Mouse (Mus musculus): Measurements from ENCODE around the gene Nck2. TPM values are rescaled to one million over a fixed set of nuclear protein-coding genes. Genes with fewer than 3 reads are reported as not detected.
"Not testable (repeated sequence)": the region's sequence is repeated elsewhere in the genome, so short reads cannot be mapped to it uniquely, and the experiment has no call there.

Gene Nck2
- total RNA-seq, 2 experiments from 2014 or later, result 11.9 to 23.3 TPM

DNA sequence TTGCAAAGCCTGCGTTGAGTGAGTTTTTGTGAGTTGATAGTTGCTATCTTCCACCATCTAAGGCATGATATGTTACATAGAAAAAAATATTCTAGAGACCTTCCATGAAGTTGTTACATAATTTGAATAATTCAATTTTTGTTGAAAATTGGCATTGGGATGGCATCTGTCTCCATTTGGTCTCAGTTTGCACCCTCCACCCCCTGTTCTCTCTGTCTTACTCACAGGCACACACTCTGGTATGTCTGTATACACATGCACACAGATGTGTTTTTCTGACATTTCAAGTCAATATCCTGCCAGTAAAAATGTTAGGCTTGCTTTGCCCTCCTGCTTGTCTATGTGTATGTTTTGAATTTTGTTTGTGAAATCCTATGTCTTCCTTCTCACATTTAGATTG, 84.7 kb downstream of the Nck2 start:
- no peak for ATAC-seq (replicated peaks; ENCODE audit: poor library complexity, severe bottlenecking)

DNA sequence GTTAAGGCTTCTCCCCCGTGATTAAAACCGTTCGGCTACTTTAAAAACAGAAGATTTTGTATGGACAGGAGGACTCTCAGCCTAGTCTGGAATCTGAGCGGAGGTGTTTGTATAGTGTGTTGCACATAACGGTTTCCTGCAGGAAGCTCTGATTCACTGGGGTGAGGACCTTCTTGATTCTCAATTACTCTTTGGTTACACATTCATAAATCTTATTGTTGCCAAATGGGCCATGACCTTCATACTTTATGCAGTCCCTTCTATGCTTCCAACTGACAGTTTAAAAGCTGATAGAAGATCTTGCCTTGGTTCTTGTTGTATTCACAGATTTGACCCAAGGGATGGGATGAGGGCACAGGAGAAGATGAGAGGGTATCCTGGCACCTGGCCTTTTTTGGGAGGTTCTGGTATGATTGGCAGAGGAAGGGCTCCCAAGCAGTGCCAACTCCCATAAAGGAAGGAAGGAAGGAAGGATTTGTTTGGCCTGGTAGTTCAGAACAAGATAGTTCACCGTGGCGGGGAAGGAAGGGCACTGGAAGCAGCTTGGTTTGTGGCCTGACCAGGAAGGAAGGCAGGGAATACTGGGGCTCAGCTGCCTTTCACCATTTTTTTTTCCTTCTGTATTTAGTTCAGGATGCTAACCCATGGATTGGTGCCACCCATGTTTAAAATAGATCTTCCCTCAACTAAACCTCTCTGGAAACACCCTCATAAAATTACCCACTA, 86.1 kb downstream of the Nck2 start:
- ATAC-seq (replicated peaks; ENCODE audit: poor library complexity, severe bottlenecking), result no peak

DNA sequence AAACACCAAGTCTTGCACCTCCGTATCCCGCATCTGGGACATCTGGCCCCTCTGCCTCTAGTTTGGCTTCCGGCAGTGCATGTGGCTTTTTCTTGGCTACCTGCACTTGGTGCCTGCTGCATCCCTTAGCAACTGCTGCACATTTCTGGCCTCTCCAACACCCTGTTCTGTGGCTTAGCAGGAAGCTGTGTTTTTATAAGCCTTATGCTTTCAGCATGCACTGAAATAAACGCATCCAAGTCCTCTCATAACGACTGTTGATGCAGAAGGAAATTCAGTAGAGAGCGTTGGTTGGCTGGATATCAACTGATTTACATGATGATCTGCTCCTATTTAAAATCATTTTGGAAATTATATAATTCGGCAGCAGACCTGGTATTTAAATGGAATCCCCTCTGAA, 86.9 kb downstream of the Nck2 start:
- ATAC-seq (replicated peaks; ENCODE audit: poor library complexity, severe bottlenecking), result no peak

DNA sequence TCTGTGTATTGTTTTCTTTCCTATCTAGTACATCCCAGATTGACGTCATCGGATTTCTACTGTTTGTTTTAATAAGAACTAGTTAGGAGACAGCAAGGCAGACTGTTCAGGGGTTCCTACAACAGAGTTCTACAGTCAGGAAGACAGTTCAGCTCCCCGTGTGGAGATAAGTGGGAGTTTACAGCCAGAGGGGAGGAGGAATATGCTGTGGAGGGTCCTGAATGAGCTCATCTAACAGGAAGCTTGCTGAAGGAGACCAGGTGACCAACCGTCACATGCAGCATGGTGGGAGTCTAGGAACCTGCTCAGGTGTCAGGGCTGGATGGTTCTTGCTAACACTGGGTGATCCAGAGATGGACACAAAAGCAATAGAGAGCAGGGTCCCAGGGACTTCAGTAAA, 87.9 kb downstream of the Nck2 start:
- ATAC-seq (replicated peaks; ENCODE audit: poor library complexity, severe bottlenecking), result no peak

DNA sequence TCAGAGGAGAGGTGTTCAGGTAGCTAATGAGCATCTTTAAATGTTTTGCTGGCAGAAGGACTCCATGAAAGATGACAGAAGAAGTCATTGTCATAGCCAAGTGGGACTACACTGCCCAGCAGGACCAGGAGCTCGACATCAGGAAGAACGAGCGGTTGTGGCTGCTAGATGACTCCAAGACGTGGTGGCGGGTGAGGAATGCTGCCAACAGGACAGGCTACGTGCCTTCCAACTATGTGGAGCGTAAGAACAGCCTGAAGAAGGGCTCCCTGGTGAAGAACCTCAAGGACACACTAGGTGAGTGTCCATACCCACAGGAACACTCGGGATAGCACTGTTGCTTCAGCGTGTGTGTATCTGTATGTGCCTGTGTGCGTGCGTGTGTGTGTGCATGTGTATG, 89.1 kb downstream of the Nck2 start:
- ATAC-seq (replicated peaks; ENCODE audit: poor library complexity, severe bottlenecking), result not testable (repeated sequence)

DNA sequence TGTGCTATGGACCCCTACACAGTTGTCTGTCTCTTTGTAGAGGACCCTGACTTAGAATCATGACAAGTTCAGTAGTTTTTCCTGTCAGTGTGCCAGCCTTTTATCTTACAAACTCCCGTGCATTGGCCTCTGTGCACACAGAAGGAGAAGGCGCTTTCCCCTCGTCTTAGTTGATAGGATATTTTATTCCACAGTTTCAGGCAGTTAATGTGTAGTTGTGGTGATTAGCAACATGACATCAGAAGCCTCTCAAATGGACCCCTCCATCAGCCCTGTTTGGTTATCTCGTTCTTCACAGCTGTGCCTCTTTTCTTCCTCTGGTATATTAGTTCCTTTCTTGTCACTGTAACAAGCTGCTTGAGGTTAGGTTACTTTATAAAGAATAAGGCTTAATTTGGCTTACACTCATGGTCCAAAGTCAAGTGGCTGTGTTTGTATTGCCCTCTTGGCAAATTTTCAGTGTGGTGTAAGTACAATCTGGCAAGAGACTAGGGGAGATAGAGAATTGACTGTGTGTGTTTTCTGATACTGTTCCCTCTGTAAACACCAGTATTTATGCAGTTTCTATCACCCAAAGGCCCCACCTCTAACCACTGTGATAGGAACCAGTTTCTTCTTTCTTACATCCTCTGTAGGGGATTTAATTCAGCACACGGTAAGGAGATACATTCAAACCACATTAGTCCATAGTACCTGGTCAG, 89.8 kb downstream of the Nck2 start:
- ATAC-seq (replicated peaks; ENCODE audit: poor library complexity, severe bottlenecking), result no peak

DNA sequence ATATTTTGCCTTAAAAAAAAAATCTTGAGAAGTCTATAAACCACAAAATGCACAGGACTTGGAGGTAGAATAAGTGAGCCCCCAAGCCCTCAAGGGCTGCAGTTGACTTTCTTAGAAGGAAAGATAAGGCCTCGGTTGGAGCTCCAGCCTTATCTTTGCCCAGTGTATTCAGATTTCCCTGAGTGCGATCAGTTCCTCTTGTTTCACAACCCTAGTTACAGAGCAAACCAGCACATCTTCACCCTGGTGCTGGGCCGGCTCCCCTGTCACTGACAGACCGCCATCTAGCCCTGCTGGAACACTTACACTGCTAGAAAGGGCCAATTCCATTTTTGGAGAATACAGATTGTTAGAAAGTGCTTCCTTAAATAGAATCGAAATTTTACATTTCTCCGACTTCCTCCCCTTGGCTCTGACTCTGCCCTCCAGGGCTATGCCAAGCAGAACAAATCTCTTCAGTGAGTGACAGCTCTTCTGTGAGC, 91.2 kb downstream of the Nck2 start:
- ATAC-seq (replicated peaks; ENCODE audit: poor library complexity, severe bottlenecking), result peak; percentile 86

DNA sequence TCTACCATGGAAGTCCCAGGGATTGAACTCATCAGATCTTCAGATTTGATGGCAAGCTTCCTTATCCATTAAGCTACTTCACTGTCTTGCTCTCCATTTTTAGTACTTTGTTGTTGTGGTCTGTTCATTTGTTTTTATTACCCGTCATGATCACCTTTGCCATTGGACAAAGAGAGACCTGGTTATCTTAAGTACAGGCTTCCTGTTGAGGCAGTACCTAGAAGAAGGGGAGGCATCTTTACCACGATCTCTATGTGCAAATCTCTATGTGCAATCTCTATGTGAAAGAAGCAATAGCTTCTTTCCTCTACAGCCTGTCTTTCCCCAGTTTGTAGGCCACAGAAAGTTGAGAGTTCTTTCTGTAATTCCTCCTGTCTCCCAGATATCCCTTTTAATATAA, 91.9 kb downstream of the Nck2 start:
- ATAC-seq (replicated peaks; ENCODE audit: poor library complexity, severe bottlenecking), result peak; percentile 30; the same call in 1 of the 2 replicates

DNA sequence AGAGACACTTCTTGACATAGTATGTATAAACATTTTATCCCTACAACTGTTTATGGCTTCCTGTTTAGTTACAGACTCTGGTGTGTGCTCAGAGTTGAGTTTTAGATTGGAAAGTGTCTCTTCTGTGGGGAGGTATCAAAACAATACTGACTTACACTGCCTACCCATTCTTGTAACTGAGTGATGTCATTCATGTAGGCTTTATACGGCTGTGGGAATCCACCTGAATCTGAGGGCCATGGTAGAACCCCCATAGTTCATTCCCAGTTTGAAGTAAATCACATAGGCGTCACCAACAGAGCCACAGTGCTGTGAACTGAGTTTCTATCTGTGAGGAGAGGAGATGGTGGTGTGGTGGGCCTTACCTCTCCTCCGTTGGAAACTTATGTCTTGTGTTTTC, 92.6 kb downstream of the Nck2 start:
- ATAC-seq (replicated peaks; ENCODE audit: poor library complexity, severe bottlenecking), result no peak

DNA sequence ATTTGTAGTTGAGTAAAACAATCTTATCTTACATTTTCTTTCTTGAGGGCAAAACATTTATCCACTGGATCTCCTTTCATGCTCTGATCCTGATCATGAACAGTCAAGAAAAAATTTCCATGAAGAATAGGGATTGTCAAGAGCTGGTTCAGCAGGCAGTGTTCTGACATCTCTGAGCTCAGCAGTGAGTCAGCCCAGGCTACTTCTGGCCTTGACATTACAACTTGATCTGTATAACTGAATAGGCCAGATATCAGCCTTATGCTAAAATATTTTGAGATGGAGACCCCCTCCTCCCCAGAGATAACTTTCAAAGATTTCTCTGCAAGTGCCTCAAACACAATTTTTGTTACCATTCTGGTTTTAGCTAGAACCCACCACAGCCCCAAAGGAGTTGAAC, 93.1 kb downstream of the Nck2 start:
- ATAC-seq (replicated peaks; ENCODE audit: poor library complexity, severe bottlenecking), result no peak

DNA sequence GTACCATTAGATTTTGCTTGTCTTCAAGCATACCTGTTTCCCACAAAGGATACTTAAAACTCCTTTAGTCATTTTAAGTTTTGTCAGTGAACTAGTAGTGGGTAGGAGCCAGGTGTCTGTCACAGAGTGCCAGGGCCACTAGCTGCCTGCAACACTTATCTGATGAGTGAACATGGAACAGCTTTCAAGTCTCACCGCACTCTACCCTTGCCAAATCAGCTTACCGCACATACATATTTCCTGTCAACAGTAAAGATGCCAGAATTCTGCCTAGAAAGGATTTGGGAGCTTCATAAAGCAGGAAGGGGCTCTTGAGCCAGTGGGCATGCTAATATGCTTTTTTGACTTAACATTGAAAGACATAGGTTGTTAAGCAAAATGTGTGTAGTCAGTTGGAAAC, 94.3 kb downstream of the Nck2 start:
- ATAC-seq (replicated peaks; ENCODE audit: poor library complexity, severe bottlenecking), result no peak

DNA sequence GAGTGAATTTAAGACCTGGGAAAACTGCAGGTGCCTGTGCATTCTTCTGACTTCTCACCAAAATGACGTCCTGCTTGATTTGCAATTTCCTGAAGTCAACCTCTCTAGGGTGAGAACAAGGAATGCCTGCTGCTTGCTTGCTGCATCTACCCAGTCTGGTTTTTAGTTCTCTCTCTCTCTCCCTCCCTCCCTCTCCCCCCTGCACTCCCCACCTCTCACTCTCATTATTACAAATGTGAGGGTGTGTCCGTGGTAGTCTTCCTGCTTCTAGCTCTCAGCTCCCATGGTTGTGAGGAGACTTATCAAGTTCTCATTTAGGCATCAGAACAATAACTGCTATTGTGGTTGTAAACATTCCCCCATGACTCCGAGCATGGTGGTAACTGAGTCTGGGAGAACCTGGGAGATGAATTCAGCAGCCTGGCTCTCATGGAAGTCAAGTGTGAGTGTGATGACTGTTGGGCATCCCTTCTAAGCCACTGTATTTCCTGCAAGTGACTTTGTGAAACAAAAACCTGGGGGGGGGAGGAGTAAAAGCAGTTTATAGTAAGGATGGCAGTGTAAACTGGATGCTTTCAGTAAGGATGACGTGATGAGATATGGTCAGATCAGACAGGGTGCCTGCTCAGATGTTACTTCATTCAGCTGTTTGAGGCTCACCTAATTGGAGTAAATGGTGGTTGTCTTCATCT, 95.5 kb downstream of the Nck2 start:
- ATAC-seq (replicated peaks; ENCODE audit: poor library complexity, severe bottlenecking), result 0 out of 2 replicates have a peak, but pooled peaks have one; percentile 15

DNA sequence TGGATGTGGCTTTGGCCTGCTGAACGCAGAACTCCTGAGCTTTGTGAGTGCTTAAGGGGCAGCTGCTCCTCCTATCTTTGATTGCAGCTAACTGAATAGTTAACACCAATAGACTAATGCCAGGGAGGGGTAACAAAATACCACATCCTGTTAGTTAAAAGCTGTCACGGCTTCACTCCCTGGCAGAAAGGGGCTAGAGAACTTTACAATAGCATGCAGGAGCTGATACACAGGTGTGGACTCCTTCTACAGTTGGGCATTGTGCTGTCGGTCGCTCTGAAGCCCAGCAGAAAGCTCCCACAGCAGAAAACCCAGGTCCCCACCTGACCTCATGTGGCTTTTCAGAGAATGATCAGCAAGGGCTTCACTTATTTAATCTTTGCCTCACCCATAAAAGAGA, 98.0 kb downstream of the Nck2 start:
- peak; percentile 33; the same call in 1 of the 2 replicates for ATAC-seq (replicated peaks; ENCODE audit: poor library complexity, severe bottlenecking)

DNA sequence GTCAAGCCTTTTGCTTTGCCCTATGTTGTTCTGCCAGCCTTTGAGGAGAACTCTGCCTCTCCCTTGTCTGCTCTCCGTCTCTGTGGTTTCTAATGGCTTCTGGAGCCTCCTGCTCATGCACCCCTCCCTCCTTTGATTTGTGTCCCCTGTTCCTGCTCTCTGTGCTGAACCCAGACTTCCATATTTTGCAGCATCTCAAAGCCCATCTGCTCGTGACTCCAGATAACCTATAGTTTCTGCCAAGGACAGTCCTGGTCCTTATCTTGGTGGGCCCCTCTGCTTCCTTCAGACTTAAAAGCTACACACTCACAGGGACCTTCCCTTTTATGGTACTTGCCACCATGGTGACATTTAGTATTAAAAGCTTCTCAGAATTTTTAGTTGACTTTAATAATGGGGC, 103.3 kb downstream of the Nck2 start:
- ATAC-seq (replicated peaks; ENCODE audit: poor library complexity, severe bottlenecking), result no peak

DNA sequence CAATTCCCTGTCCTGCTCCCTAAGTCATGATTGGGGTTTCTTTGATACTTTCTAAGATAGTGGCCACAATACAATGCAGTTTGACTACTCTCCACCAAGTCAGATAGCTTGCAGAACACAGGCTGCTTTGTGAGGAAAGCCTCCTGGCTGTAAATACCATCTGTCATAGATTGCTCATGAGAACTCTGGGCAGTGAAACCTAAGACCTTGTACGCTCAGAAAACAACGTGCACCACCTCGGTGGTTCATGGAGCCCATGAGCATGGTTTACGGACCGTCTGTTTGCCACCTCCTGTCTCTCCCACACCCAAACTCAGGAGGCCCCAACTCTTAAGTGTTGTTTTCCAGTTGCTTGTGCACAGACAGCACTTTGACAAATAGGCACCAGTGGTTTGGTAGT, 104.4 kb downstream of the Nck2 start:
- ATAC-seq (replicated peaks; ENCODE audit: poor library complexity, severe bottlenecking), result no peak

DNA sequence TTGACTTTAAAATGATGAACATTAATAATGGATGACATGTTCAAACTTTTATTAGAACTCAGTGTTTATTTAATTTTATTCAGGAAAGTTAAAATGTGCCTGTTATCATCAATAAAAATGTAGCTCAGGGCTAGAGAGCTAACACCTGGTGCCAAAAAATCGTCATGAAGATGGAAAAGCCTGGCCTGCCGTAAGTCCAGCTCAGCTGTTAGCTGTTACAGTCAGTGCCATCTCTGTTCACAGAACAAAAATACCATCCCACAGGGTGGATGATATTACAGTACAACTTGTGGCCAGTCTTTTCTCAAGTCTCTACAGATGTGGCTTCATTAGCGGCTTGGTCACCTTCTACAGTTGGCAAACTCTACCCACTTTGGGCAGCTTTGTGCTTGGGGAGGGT, 106.1 kb downstream of the Nck2 start:
- ATAC-seq (replicated peaks; ENCODE audit: poor library complexity, severe bottlenecking), result no peak

DNA sequence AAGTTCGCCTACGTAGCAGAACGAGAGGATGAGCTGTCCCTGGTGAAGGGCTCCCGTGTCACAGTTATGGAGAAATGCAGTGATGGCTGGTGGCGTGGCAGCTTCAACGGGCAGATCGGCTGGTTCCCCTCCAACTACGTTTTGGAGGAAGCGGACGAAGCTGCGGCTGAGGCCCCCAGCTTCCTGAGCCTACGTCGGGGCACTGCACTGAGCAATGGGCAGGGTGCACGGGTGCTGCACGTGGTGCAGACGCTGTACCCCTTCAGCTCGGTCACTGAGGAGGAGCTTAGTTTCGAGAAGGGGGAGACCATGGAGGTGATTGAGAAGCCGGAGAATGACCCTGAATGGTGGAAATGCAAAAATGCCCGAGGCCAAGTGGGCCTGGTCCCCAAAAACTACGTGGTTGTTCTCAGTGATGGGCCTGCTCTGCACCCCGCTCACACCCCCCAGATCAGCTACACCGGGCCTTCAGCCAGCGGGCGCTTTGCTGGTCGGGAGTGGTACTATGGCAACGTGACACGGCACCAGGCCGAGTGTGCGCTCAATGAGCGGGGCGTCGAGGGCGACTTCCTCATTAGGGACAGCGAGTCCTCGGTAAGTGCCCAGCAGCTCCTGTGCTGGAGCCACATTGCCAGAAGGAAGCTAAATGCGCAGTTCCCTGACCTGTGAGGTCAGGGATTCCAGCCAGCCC, 109.8 kb downstream of the Nck2 start:
- peak; percentile 94 for ATAC-seq (replicated peaks; ENCODE audit: poor library complexity, severe bottlenecking)

DNA sequence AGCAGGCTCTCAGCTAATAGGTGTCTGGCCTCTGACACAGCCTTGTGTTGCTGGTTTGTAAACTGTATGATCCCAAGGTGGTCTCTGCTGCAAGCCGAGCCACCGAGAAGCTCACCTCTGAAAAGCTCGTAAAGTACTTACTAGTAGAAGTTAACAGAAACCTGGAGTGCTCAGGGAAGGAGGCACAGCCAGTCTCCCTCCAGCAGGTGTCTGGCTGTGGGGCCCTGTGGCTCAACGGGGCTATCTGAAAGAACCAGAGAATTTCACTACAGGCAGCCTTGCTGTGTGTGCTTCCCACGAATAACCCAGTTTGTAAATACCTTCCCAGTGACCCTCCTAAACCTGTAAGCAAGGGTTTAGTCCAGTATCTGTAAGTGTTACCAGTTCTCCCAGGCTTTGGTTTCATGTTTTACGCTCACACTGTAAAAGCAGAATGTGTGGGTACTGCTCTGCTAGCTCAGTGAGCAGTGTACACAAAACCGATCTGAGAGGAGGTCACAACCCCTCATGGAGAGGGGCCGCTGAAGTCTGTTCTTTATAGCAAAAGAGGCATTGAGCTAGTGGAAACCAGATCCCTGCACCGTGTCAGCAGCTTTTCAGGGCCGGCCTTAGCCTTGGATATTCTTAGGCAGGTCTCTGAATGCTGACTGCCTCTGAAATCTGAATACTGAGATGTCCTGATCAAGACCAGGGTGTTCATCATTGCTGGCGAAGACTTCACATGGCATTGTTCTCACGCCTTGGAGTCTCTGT, 111.0 kb downstream of the Nck2 start:
- ATAC-seq (replicated peaks; ENCODE audit: poor library complexity, severe bottlenecking), result no peak

DNA sequence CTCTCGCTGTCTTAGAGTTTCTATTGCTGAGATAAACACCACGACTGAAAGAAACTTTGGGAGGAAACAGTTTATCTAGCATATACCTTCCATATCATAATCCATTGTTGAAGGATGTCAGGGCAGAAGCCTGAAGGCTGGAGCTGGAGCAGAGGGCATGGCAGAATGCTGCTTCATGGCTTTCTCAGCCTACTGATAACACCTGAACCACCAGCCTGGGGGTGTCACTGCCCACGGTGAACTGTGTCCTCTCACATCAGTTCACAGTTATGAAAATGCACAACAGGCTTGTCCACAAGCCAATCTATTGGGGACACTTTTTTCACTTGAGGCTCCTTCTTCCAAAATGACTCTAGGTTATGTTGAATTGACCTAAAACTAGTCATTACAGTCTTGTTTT, 114.0 kb downstream of the Nck2 start:
- ATAC-seq (replicated peaks; ENCODE audit: poor library complexity, severe bottlenecking), result no peak

Measured in granulocyte monocyte progenitor cell, adult 5-6 weeks (primary cell).